In genomic region chr8:124475690-124476089, GRCm38 (mm10) we compare ENCODE assay signal across 24 mouse cellular contexts. TPM values are rescaled to one million over a fixed set of nuclear protein-coding genes. Genes with fewer than 3 reads are reported as not detected.
DNase-seq lines count a peak whose midpoint lies in the region; ATAC-seq and TF ChIP-seq lines count a peak whose summit lies in the region.
"Had no signal": no experiment of that assay in that cellular context is flagged by ENCODE, and none has a peak within 500 bp of the region (broad histone marks: within the 10 kb centered on the region; RNA-seq: fewer than 3 reads in every experiment).

No protein-coding gene starts in this region.

- no peak for ATAC-seq in hindbrain, postnatal 0 days
- ATAC-seq in kidney, embryonic 15.5 days (replicated peaks; ENCODE audit: low FRiP score): 0 out of 2 replicates have a peak, but pooled peaks have one; percentile 52
- ATAC-seq: activated CD4-positive, CD25-positive, alpha-beta regulatory T cell, adult 4 months; CD4-positive, CD25-positive, alpha-beta regulatory T cell, adult 4 months; forebrain, embryonic 13.5 days; Patski had no signal

- no peak for DNase-seq in hindbrain, embryonic 10.5 days (ENCODE audit: low spot score)
- DNase-seq in hindbrain, postnatal 0 days (ENCODE audit: low spot score): no peak
- DNase-seq in kidney, adult 9 months: no peak
- DNase-seq in layer of hippocampus, adult 2 months (ENCODE audit: low spot score in 2 of 2): no peak
- DNase-seq in layer of hippocampus, adult 9-10 months (ENCODE audit: low spot score): no peak
- peak; percentile 8 for DNase-seq in ovary, adult 18-20 months (ENCODE audit: low spot score)
- DNase-seq in ovary, postnatal 10 days (ENCODE audit: low spot score): no peak
- DNase-seq: adrenal gland, adult 8-10 months; adrenal gland, postnatal 14 days; adrenal gland, postnatal 36 days; B cell, adult 2 months; cerebellum, adult 11-12 months; cerebellum, adult 2 months; cerebellum, adult 9-10 months; cerebellum, postnatal 10 days; cerebellum, postnatal 25 days had no signal

- H3K27me3 ChIP-seq in hindbrain, embryonic 10.5 days (ENCODE audit: insufficient read depth, poor library complexity, severe bottlenecking): no peaks in the 10 kb centered on the region
- H3K27me3 ChIP-seq in hindbrain, postnatal 0 days (ENCODE audit: insufficient read depth, low read length): no peaks in the 10 kb centered on the region
- H3K27me3 ChIP-seq in kidney, embryonic 15.5 days: no peaks in the 10 kb centered on the region
- H3K27me3 ChIP-seq: embryonic facial prominence, embryonic 12.5 days; forebrain, embryonic 13.5 days had no signal

- no peak for TF ChIP-seq CTCF in hindbrain, postnatal 0 days (IDR thresholded peaks at IDR 0.05; ENCODE audit: low read depth)
- no peak for TF ChIP-seq CTCF in layer of hippocampus, adult 2 months (conservative IDR thresholded peaks at IDR 0.05)

- H3K9me3 ChIP-seq in hindbrain, embryonic 10.5 days: no peaks in the 10 kb centered on the region
- H3K9me3 ChIP-seq in hindbrain, postnatal 0 days (ENCODE audit: low read length): no peaks in the 10 kb centered on the region
- H3K9me3 ChIP-seq in kidney, embryonic 15.5 days (replicated peaks): no peaks in the 10 kb centered on the region
- H3K9me3 ChIP-seq: embryonic facial prominence, embryonic 10.5 days; embryonic facial prominence, embryonic 12.5 days; forebrain, embryonic 13.5 days had no signal

- H3K4me3 ChIP-seq in hindbrain, embryonic 10.5 days: no peak overlapping the region
- H3K4me3 ChIP-seq in hindbrain, postnatal 0 days (ENCODE audit: low read length): no peak overlapping the region
- H3K4me3 ChIP-seq in kidney, embryonic 15.5 days (replicated peaks): no peak overlapping the region
- H3K4me3 ChIP-seq in layer of hippocampus, adult 2 months: no peak overlapping the region
- H3K4me3 ChIP-seq: embryonic facial prominence, embryonic 10.5 days; embryonic facial prominence, embryonic 12.5 days; forebrain, embryonic 13.5 days had no signal

- H3K4me2 ChIP-seq in hindbrain, postnatal 0 days (ENCODE audit: low read depth, low read length): no peak overlapping the region
- no peak overlapping the region for H3K4me2 ChIP-seq in kidney, embryonic 15.5 days
- H3K4me2 ChIP-seq: embryonic facial prominence, embryonic 12.5 days; forebrain, embryonic 13.5 days had no signal

- H3K4me1 ChIP-seq in hindbrain, embryonic 10.5 days (replicated peaks): peaks cover 15% of the 10 kb centered on the region; the same call in 1 of the 2 replicates
- H3K4me1 ChIP-seq in hindbrain, postnatal 0 days (ENCODE audit: insufficient read depth, low read length): no peaks in the 10 kb centered on the region; the same call in none of the 2 replicates
- peaks cover 12% of the 10 kb centered on the region for H3K4me1 ChIP-seq in kidney, embryonic 15.5 days
- H3K4me1 ChIP-seq: embryonic facial prominence, embryonic 10.5 days; embryonic facial prominence, embryonic 12.5 days had no signal

- H3K9ac ChIP-seq in hindbrain, postnatal 0 days (replicated peaks; ENCODE audit: low read length): no peak overlapping the region
- no peak overlapping the region for H3K9ac ChIP-seq in kidney, embryonic 15.5 days
- H3K9ac ChIP-seq: embryonic facial prominence, embryonic 12.5 days; forebrain, embryonic 13.5 days had no signal

- 81% methylated on average over 5 of the region's 5 CpGs for WGBS in hindbrain, embryonic 10.5 days
- 75% methylated on average over 5 of the region's 5 CpGs for WGBS in hindbrain, postnatal 0 days
- 42% methylated on average over 5 of the region's 5 CpGs for WGBS in kidney, embryonic 15.5 days

- no peaks in the 10 kb centered on the region for H3K36me3 ChIP-seq in hindbrain, embryonic 10.5 days
- H3K36me3 ChIP-seq in hindbrain, postnatal 0 days (ENCODE audit: insufficient read depth, low read length): no peaks in the 10 kb centered on the region
- H3K36me3 ChIP-seq in kidney, embryonic 15.5 days: no peaks in the 10 kb centered on the region
- H3K36me3 ChIP-seq: embryonic facial prominence, embryonic 10.5 days; embryonic facial prominence, embryonic 12.5 days; G1E had no signal

- 0 out of 2 replicates have a peak overlapping the region, but pooled peaks have one; percentile 54 for H3K27ac ChIP-seq in hindbrain, embryonic 10.5 days
- H3K27ac ChIP-seq in hindbrain, postnatal 0 days: no peak overlapping the region
- no peak overlapping the region for H3K27ac ChIP-seq in kidney, embryonic 15.5 days
- H3K27ac ChIP-seq in layer of hippocampus, adult 2 months: peak overlapping the region; percentile 91
- H3K27ac ChIP-seq: embryonic facial prominence, embryonic 10.5 days; embryonic facial prominence, embryonic 12.5 days had no signal

RNA-seq across cellular contexts. Expression of gene Pgbd5, which starts 36.2 kb away (rescaled TPM):
- 2.5 and 2.7 TPM in 2 replicates for polyA plus RNA-seq in hindbrain, embryonic 10.5 days (2016; fragmentation: Nextera tagmentation; extraction: Ambion mirVana)
- total RNA-seq in hindbrain, postnatal 0 days (2014; rRNA removed): 68.7 and 74.1 TPM in 2 replicates
- 15.8 and 15.9 TPM in 2 replicates for polyA plus RNA-seq in hindbrain, postnatal 0 days (2015; fragmentation: Nextera tagmentation; extraction: Ambion mirVana)
- polyA plus RNA-seq in kidney, embryonic 15.5 days (2015; fragmentation: Nextera tagmentation; extraction: Ambion mirVana): 0.75 and 0.93 TPM in 2 replicates
- 100 to 1,000 TPM; 291 to 304 TPM for total RNA-seq in layer of hippocampus, adult 2 months (2021)
- polyA plus RNA-seq: activated CD4-positive, CD25-positive, alpha-beta regulatory T cell, adult 4 months; CD4-positive, CD25-positive, alpha-beta regulatory T cell, adult 4 months; G1E had no signal

RNA-seq across cellular contexts. Expression of gene Cog2, which starts 44.9 kb away (rescaled TPM):
- polyA plus RNA-seq in hindbrain, embryonic 10.5 days (2016; fragmentation: Nextera tagmentation; extraction: Ambion mirVana): 41.1 and 43.3 TPM in 2 replicates
- total RNA-seq in hindbrain, postnatal 0 days (2014; rRNA removed): 29.4 and 30.0 TPM in 2 replicates
- polyA plus RNA-seq in hindbrain, postnatal 0 days (2015; fragmentation: Nextera tagmentation; extraction: Ambion mirVana): 17.3 and 21.4 TPM in 2 replicates
- polyA plus RNA-seq in kidney, embryonic 15.5 days (2015; fragmentation: Nextera tagmentation; extraction: Ambion mirVana): 35.6 and 36.4 TPM in 2 replicates
- total RNA-seq in layer of hippocampus, adult 2 months (2021): 10 to 100 TPM; 45.3 to 49.0 TPM

Comparison
In these comparisons a context has a peak if more than half of its experiments do, and no peak if none do; other contexts are left out.
1. H3K27ac ChIP-seq: peak in hindbrain, embryonic 10.5 days (single experiment) and layer of hippocampus, adult 2 months (single experiment); none in hindbrain, postnatal 0 days (single experiment) and kidney, embryonic 15.5 days (single experiment).